Mouse (Mus musculus): ENCODE measurements around the gene Frmd4b. TPM values are rescaled to one million over a fixed set of nuclear protein-coding genes. Genes with fewer than 3 reads are reported as not detected.
"Not testable (repeated sequence)": the region's sequence is repeated elsewhere in the genome, so short reads cannot be mapped to it uniquely, and the experiment has no call there.

Frmd4b gene
- total RNA-seq, 2 experiments from 2014 or later: 25.1 to 31.3 TPM

DNA sequence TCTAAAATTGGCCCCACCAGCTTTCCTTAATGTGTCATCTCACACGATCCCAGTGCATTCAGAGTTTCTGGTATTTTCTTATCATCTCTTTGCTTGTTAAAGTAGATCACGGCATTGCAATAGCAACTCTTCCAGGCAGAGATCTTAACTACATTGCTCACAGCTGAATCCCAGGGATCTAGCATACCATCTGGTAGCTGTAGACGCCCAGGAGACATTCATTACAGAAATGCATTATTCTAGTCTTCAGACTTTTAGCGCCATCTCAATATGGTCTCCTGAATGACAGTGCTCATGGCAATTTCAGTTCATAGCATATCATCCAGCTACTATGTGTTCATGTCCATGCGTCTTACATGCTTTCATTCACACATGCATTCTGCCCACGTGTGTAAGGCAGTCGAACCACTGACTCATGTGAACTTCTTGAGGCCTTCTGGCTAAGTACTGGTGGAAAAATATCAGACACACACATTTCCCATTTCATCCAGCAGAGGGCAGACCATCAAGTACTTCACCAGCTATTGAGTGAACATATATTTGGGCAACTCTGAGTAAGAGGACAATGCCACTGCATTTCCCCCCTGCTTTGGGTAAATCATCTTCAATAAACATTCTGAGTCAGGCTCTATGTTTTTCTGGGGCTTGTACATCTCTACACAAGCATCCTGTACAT lies 197.4 kb downstream of the Frmd4b start:
- DNase-seq (ENCODE audit: low spot score in 2 of 2): peak; percentile 41 to 61

DNA sequence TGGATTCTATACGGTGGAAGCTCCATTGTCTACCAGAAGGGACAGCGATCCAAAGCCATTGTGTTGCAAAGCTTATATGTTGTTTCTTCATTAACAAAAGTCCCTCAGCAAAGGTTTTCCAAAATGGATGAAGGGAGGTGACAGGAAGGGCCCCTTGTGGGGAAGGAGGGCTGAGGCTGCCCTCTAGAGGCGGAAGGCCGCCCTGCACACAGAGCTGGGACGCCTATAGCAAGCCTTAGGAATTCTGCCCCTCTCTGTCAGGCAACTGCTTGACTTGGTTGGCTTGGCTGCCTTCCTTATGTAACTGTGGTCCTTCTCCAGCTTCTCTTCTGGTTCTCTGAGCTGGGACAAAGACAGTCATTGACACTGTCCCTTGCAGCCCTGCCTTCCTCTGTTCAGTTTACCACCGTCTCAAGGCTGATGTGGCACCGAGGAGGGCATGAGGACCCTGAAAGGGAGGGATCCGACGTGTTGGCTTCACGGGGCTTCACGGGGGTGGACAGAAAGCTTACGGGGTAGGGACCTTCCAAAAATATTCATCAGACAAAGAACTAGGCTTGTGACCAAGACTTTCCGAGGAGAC lies 200.3 kb downstream of the Frmd4b start:
- DNase-seq (ENCODE audit: low spot score in 2 of 2): peak; percentile 50 to 60

GRCm38 (mm10) chr6:97415578-97415977 lies 201.8 kb downstream of the Frmd4b start:
- DNase-seq (ENCODE audit: low spot score in 2 of 2): not testable (repeated sequence)

GRCm38 (mm10) chr6:97413453-97413852 lies 203.9 kb downstream of the Frmd4b start:
- no peak for DNase-seq (ENCODE audit: low spot score in 2 of 2)

GRCm38 (mm10) chr6:97412403-97412802 lies 204.9 kb downstream of the Frmd4b start:
- no peak for DNase-seq (ENCODE audit: low spot score in 2 of 2)

- DNase-seq (ENCODE audit: low spot score in 2 of 2): no peak
Measured at GRCm38 (mm10) chr6:97411327-97411726, 206.0 kb downstream of the Frmd4b start.

- no peak for DNase-seq (ENCODE audit: low spot score in 2 of 2)
Measured at GRCm38 (mm10) chr6:97409467-97410239, 207.7 kb downstream of the Frmd4b start.

GRCm38 (mm10) chr6:97407914-97408313 lies 209.4 kb downstream of the Frmd4b start:
- DNase-seq (ENCODE audit: low spot score in 2 of 2): no peak

GRCm38 (mm10) chr6:97407425-97407824 lies 209.9 kb downstream of the Frmd4b start:
- DNase-seq (ENCODE audit: low spot score in 2 of 2): no peak

DNA sequence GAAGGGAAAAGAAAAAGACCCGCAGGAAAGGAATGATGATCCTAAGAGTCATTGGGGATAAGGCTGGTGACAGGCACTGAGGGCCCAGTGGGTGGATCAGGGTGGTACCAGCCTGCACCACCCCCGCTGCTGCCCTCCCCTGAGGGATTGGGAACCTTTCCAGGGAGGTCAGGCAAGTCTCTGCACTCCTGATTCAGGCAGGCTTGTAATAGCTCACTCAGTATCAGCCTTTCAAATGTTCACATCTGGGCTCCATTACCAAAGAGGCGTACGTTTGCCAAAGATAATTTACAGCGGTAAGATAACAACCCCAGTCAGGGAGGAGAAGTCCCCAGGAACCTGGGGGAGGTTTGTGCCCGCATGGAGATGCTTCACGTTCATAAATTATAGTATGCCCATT lies 212.0 kb downstream of the Frmd4b start:
- no peak for DNase-seq (ENCODE audit: low spot score in 2 of 2)

- no peak for DNase-seq (ENCODE audit: low spot score in 2 of 2)
Measured at GRCm38 (mm10) chr6:97402822-97403472, 214.4 kb downstream of the Frmd4b start.

GRCm38 (mm10) chr6:97400446-97400845 lies 216.9 kb downstream of the Frmd4b start:
- DNase-seq (ENCODE audit: low spot score in 2 of 2): no peak

DNA sequence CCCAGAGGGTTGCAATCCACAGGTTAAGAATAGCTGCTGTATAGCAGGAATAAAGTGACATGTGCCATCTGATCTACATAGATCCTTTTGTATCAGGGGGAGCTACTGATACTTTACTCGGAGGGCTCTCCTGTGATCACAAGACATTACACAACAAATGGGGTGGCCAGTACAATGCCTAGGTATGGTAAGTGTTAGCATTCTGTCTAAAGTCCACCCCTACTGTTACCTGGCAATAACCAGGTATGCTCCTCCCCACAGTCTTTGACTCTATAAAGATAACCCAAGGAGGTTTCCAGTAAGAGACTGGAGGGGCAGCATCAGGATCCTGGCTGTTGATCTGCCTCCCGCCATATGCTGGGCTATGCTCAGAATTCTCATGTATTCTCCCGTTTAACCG lies 219.4 kb downstream of the Frmd4b start:
- DNase-seq (ENCODE audit: low spot score in 2 of 2): no peak

- DNase-seq (ENCODE audit: low spot score in 2 of 2): no peak
Measured at GRCm38 (mm10) chr6:97396957-97397354, 220.4 kb downstream of the Frmd4b start.

DNA sequence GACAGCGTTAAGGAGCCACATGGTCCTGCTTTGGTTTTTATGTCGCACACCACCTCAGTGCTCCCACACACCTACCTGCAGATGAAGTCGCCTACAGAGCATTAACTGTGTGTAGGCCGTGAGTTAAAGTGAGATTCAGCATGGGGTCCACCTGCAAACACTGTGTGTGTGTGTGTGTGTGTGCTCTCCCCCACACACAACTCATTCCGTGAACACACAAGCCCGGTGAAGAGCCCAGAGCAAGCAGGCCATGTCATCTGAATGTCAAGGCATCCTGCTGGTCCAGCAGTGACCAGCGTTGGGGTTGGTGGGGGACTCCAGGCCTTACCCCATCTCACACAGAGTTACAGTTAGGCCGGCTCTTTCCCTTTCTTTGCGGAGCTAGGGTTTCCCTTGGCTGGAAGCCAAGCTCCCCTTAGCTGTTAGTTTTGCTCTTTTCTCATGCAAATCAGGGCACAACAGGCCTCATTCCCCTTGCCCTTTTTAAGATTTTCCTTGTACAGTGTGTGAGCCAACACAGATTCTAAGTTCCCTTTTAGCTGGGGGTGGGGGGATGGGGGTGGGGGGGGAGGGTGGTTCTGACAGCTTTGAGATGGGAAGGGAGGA lies 220.9 kb downstream of the Frmd4b start:
- DNase-seq (ENCODE audit: low spot score in 2 of 2): no peak

DNA sequence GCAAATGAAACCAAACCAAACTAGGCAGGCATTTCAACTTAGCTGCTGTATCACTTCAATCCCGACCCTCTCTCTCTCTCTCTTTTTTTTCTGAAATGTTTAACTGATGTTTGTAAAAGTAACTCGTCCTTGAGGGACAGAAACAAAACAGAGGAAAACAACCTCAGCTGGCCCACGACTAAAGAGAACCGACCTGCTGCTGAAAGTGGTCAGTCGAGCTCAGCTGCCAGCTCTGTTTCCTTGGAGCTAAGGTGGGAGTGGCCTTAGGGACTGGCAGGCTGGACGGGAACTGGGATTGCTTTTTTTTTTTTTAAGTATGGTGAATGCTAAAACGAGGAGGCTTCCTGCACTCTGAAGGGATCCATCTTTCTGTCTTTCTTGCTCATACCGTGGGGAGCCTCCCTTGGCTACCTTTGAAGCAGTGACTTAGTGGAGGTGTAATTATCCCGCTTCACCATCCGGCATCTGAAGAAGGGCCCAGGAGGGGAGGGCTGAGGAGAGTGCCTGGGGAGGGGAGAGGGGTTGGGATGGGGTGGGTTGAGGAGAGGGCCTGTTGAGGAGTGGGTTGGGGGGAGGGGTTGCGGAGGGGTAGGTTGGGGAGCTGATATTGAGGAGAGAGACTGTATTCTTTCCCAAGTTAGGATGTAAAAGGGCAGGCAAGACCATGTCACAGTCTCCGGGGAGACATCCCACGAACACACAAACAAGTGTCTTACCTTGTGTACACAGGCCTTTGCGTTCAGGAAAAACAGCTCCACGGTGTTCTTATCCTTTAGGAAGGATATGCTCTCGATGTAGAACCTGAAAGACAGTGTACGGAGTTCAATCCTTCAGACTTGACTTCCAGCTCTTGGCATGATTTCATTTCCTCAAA lies 221.6 kb downstream of the Frmd4b start:
- no peak for DNase-seq (ENCODE audit: low spot score in 2 of 2)

GRCm38 (mm10) chr6:97394473-97395075 lies 222.8 kb downstream of the Frmd4b start:
- DNase-seq (ENCODE audit: low spot score in 2 of 2): no peak

GRCm38 (mm10) chr6:97392912-97393311 lies 224.4 kb downstream of the Frmd4b start:
- no peak for DNase-seq (ENCODE audit: low spot score in 2 of 2)

- DNase-seq (ENCODE audit: low spot score in 2 of 2): no peak
Measured at GRCm38 (mm10) chr6:97387388-97387787, 230.0 kb downstream of the Frmd4b start.

GRCm38 (mm10) chr6:97384918-97385317 lies 232.4 kb downstream of the Frmd4b start:
- DNase-seq (ENCODE audit: low spot score in 2 of 2): no peak

Measured in gastrocnemius, postnatal 4 days (tissue).